Mouse (Mus musculus) liver, postnatal 0 days (tissue): ENCODE data around the gene Atp6ap2.

Experiments
- CTCF ChIP-seq: sonication (generic); IDR thresholded peaks from 2 replicates; pipeline ENCODE4 v1.5.1; 2016; ENCODE audit warnings: antibody characterized with exemption, low read depth
- EP300 ChIP-seq: IDR thresholded peaks from 2 replicates; pipeline ENCODE4 v1.6.1; 2016; ENCODE audit warnings: antibody characterized with exemption, low read depth, mild to moderate bottlenecking

- TF ChIP-seq CTCF (no peak), EP300 (no peak)
These were observed 356 bp downstream of the Atp6ap2 start for GRCm38 (mm10) chrX:12587958-12588355.
